ENCODE assay signal across 7 mouse cellular contexts in the genomic region with DNA sequence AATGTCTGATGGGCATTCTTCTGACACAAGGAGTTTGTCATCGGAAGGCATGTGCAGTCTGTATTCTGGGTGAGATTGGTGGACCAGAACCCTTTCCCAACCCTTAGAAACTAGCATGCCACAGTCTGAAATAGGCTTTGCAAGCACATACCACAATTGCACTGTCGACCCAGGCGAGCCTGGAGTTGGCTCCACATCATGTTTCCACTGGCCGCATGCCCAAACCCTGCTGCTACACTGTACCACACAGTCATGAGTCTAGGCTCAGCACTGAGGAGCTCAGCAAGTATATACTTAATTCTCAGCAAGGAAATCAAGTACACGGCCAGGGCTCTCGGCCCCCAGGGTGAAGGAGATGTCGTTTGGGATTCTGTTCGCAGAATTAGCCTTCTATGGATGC.
A peak's percentile ranks its signal among the peaks of the same experiment; 100 is the strongest.
DNase-seq lines count a peak whose midpoint lies in the region; TF ChIP-seq lines count a peak whose summit lies in the region.

No protein-coding gene starts in this region.

- DNase-seq in ovary, adult 18-20 months (ENCODE audit: low spot score): peak; percentile 61
- no peak for DNase-seq in ovary, postnatal 10 days (ENCODE audit: low spot score)
- peak; percentile 89 to 90 for DNase-seq in cerebellum, adult 2 months
- DNase-seq in gastrocnemius, postnatal 4 days (ENCODE audit: low spot score in 2 of 2): peak; percentile 69 to 86
- DNase-seq in kidney, postnatal 36 days: peak; percentile 93 to 94
- DNase-seq in skeletal muscle tissue, adult 2 months (ENCODE audit: low read depth, low spot score): peak; percentile 84
- no peak for DNase-seq in thymus, postnatal 36 days

- TF ChIP-seq CTCF in cerebellum, adult 2 months (IDR thresholded peaks at IDR 0.05; ENCODE audit: borderline replicate concordance, insufficient read depth, low read depth, low read length): no peak

- peaks cover 4% of the 10 kb centered on the region; the same call in 1 of the 2 replicates for H3K4me1 ChIP-seq in cerebellum, adult 2 months (ENCODE audit: control insufficient read depth, insufficient read depth, low read length)

- no peak overlapping the region for H3K27ac ChIP-seq in cerebellum, adult 2 months (ENCODE audit: insufficient read depth, low read length)

- TF ChIP-seq POLR2A in cerebellum, adult 2 months (IDR thresholded peaks at IDR 0.05; ENCODE audit: borderline replicate concordance, insufficient read depth, low read length): no peak

- no peak overlapping the region for H3K4me3 ChIP-seq in cerebellum, adult 2 months (replicated peaks; ENCODE audit: insufficient read depth, low read depth, low read length)

- no peaks in the 10 kb centered on the region for H3K27me3 ChIP-seq in cerebellum, adult 2 months (ENCODE audit: control insufficient read depth, insufficient read depth, low read length)

- 7% methylated on average over 8 of the region's 8 CpGs for WGBS in cerebellum, adult 2 months

Comparison
In these comparisons a context has a peak if more than half of its experiments do, and no peak if none do; other contexts are left out.
1. DNase-seq: peak in ovary, adult 18-20 months (single experiment), cerebellum, adult 2 months (2 of 2), gastrocnemius, postnatal 4 days (2 of 2), kidney, postnatal 36 days (2 of 2) and skeletal muscle tissue, adult 2 months (single experiment); none in ovary, postnatal 10 days (single experiment) and thymus, postnatal 36 days (0 of 2).